Mouse (Mus musculus) embryo, embryonic 10 days (tissue): ENCODE data around the gene Gpm6a.
A peak's percentile ranks its signal among the peaks of the same experiment; 100 is the strongest.

Experiments used
- DNase-seq: peaks from one replicate; pipeline ENCODE4 v3.0.0-alpha.2; 2015; ENCODE audit warnings: low spot score

Gene Gpm6a

GRCm38 (mm10) chr8:54954741-54955455, at the start of gene Gpm6a:
Gpm6a (plus strand) TSS chr8:54954843.
- peak; percentile 23 for DNase-seq

DNA sequence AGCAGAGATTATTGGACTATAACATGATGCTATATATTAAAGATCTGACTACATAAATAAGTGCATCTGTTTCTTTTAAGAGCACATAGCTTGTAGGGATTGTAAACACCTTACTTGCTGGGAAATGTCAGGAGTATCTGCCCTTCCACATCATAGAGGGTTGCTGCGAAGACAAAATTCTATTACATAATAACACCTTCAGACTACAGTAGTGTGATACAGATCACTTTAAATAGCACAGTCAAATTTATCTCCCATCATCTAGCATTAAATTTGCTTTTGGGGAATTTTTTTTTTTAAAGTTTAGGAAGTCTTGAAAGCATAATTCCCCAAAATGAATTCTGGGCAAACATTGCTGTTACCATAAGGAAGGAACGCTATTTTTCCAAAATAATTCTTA, 41.8 kb upstream of the Gpm6a start:
- DNase-seq: no peak

- DNase-seq: peak; percentile 5
These were observed 36.9 kb upstream of the Gpm6a start for GRCm38 (mm10) chr8:54917710-54918109.

DNA sequence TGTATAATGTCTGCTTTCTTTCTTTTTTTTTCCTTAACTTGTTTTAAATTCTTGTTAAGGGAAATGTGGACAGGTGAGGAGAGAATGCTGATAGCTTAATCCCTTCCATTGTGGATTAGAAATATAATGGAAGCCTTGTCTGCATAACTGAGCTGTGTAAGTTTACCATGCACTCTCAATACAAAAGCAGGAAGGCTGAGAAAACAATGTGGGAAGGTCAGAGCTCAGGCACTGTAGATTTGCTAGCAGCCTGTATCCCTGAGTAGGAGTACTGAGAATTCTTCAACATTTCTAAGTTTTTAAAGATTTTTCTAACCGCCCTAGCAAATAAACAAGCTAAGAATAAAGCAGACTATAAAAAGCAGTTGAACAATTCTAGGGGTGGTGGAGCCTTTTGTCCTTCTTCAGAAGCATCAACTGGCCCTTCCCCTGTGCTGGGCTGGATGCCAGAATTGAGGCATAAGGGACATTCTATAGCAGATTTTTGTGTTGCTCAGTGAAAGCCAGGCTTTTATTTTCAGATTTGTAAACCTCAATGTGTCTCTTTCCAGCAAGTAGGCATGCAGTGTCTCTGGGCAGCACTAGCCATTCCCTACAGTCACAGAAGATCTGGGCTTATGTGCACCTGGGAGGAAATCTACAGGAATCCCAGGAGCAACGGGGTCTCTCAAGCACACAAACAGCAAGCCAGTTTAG, 32.3 kb upstream of the Gpm6a start:
- DNase-seq: no peak

DNA sequence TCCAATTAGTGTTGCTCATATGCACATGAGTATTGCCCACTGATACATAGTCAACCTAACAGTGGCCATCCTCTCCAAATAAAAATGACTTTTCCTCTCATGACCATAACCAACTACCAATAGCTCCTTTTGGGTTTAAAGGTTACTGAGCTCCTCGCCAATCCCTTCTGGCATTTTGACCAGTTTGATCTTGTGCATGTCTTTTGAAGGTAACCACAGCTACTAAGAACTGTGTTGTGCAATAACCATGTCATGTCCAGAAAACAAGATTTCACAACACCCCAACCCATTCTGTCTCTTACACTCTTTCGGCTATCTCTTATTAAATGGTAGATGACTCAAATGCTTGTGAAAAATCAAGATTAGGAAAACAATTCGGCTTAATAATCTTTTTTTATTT, 29.7 kb upstream of the Gpm6a start:
- DNase-seq: no peak

DNA sequence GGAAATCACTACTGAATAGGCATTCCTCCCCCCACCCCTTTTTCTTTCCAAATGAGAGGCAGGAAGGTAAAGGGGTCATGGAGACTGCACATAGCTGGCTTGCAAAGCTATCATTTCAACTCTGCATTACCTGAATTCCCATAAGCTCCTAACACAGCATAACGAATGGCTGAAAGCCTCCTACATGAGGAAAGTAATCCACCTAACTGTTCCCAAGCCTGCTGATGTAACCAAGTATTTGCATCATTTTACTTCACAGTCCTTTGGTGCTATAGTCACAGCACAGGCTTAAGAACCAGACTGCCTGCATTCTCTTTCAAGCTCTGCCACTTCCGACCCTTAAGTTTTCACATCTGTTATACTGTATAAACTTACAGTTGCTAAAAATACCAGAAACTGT, 22.3 kb upstream of the Gpm6a start:
- no peak for DNase-seq

DNA sequence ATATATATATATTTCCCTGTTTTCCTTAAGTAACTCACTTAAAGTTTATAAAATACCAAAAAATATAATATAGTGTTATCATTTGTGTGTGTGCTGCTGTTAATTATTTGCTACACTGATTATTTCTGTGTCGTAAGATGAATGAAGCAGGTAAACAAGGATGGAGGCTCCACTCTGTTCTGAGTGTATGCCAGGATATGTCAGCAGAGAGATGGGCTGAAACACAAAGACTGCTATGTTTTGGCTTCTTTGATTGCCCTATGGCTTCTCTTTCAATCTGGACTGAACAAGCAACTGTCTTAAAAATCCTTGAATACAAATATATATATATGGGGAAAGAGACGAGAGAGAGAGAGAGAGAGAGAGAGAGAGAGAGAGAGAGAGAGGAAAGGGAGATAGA, 1.3 kb upstream of the Gpm6a start:
- DNase-seq: no peak

DNA sequence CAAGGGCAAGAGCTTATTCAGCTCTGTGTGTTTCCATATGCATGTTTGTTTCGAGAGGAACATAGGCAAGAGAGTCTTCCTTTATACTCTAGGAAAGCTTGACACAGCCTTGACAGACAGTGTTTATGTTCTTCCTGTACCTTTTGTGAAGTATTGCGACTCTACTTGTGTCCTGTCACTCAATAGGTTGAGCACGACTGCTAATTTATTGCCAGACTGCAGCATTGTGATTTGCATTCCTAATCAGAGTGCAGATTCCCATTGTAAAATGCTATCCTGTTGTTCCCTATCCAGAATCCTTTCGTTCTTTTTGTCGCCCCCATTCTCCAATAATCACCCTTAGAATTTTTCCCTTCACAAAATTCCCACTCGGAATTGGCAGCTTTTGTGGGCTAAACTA, 613 bp upstream of the Gpm6a start:
- no peak for DNase-seq

DNA sequence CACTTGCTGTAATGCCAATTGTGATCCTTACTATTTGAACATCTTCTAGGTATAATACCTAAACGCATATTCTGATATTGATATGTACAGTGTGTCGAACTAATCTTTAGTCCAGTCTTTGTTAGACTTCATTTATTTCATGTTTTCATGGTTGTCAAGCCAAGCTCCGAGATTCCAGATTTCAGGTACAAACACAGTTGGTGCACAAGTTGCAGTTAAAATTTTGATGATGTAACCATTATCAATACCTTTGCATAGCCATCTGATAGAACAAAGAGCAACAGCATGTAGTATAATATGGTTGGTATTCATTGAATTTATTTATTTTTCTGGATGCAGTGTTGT, 785 bp downstream of the Gpm6a start:
- DNase-seq: no peak

- DNase-seq: no peak
These were observed 1.4 kb downstream of the Gpm6a start for GRCm38 (mm10) chr8:54955935-54956573.

DNA sequence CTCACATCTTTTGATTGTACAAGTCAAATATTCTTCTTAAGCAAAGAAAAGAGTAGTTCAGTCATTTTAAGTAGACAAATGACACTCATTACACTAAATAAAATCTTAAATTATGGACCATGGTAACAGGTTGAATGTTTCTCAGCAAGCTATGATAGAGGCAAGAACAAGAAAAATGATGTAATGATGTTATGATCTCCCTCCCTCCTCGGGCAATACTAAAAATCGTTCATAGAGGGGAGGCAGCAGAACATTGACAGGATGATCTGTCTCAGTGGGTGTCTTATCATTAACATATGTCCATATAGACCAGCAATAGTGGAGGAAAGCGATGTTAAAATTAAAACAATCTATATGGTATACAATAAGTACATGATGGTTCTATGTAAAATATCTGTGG, 2.1 kb downstream of the Gpm6a start:
- DNase-seq: no peak

DNA sequence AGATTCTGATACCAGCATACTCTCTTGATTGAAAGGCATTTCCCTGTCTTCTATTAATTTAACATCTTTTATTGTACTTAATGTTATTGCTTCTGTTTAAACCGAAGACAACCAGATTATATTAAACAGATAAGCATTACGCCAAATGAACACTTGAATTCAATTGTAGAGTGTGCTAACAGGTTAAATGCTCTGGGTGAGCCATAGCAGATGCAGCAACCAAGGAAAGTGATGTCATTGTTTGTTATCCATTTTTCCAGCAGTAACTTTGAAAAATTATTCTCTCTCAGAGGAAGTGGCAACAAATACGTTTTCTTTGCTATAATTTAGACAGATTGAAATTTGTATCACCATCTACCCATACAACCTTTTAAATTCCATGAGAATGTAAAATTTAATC, 2.9 kb downstream of the Gpm6a start:
- no peak for DNase-seq

DNA sequence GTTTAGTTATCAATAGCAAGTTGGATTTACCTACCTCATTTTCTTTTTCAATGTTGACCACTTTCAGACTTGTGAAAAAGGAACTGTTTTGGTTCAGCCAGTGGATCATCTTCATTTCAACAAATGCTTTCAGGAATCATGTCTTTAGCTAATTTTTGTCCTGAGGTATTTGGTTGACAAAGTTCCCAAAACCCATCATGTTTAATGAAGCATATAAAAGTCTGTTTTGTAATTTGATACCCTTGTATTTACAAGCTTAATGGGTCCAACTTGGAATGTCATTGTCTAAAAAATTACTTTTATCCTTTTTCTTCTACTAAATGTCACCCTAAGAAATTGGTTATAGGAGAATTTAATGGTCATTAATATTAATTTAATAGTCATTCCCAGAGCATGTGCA, 6.9 kb downstream of the Gpm6a start:
- DNase-seq: no peak

DNA sequence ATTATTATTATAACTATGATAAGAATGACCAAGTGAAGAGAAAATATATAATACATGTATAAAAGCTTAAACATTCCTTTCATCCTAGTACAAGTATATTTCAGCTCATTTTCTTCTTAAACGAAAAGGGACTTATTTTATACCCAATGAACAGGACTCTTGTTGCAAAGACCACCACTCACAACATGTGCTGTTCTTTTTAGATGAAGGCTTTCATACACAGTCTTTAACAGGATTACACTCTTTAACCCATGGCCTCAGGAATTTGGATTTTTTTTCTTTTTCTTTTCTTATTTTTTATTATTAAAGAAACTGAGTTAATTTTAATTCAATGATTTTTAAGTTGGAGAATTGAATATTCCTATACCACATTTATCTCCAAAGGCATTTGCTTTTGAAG, 20.4 kb downstream of the Gpm6a start:
- no peak for DNase-seq

DNA sequence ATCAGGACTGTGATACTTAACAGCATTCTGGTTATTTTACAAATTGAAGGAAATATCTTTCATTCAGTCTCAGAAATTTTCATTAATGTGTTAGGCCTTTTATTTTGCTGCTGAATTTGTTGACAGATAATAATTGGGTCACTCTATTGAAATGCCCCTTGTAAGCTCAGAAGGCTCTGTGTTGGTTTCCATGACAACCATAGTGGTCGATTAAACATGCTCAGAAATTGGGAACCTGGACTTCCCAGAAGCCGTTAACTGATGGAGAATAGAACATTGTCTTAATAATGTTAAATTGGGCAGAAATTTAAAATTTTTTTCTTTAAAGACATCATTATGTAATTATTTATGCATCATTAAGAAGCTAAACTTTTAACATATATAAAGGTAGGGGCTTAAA, 20.9 kb downstream of the Gpm6a start:
- peak; percentile 68 for DNase-seq

GRCm38 (mm10) chr8:54975927-54976326, 21.3 kb downstream of the Gpm6a start:
- no peak for DNase-seq

DNA sequence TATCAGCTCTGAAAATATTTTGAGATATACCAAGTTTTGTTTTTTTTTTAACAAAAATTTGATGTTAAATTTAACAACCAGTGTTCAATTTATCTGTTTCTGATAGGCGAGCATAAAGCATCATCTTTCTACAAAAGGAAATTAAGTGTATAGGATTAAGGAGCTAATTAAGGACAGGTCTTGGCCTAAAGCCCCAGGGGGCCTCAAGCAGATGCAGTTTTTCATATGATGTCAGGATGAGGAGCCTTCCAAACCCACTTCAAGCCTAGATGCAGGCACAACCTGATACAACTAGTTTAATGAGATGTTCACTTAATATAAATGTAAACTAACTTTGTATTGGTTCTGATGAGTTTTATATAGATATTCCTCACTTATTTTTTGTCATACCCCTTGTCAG, 22.0 kb downstream of the Gpm6a start:
- no peak for DNase-seq

DNA sequence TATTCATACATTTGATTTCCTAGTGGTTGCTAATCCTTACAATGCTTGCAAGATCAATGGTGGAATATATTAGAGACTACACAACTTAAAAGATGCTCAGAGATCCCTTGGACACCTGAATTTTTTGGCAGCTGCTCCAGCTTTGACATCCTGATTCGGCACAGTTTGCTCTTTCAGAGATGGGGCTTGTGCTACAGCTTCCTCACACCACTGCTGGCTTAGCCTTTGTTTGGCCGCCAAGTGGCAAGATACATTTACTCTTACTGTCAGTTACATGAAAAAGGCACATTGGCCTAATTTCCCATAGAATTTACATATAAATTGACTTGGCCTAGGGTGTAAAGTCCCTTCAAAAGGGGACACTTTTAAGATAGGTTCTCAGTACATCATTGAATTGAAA, 32.1 kb downstream of the Gpm6a start:
- no peak for DNase-seq

DNA sequence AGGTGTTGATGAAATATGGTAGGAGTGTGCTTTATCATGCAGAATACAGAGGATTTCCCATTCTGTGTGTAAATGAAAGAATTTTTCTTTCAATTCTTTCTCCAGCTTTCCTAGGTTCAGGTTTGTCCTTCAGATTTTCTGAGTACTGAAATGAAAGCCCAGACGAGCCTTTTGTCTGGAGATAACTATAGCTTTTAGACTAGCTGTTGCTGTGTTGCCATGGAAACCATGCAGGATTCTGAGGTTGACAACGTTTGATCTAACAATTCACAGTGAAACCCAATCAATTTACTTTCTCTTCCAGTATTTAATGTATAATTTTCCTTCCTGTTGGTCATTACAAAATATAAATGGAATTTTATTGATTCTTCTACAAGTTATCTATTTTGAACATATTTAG, 34.5 kb downstream of the Gpm6a start:
- peak; percentile 48 for DNase-seq

DNA sequence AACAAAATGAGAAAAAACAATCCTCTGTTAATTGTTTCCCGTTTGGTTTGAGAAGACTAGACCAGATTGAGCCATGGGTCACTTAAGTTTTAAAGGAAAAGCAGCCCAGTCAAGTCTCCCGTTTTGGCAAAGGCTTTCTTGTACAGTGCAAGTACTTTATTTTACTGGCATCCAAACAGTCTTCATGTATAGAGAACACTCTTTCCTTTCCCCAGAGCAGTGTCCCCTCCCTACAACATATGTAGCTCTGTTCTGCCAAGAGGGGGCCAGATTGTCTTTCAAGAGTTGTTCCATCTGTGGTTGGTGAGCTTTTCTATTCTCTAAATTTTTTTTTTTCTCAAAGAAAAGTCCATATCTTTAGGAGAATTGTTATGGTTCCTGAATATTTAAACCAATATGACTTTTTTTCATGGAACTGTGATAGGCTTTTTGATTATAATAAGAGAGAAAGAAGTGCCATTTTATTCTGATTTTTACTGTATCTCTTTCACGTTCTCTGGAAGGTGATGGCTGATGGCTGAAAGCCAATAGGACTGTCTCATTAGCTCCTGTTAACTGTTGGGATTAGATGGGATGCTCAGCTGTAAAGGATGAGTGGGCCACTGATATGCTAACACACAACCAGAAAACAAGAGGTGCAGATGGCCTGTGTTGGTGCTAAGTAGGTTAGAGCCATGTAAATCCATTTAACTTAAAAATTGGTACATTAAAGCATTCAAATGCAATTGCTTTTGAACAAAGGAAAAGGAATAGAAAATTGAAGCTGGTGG, 37.4 kb downstream of the Gpm6a start:
- no peak for DNase-seq

DNA sequence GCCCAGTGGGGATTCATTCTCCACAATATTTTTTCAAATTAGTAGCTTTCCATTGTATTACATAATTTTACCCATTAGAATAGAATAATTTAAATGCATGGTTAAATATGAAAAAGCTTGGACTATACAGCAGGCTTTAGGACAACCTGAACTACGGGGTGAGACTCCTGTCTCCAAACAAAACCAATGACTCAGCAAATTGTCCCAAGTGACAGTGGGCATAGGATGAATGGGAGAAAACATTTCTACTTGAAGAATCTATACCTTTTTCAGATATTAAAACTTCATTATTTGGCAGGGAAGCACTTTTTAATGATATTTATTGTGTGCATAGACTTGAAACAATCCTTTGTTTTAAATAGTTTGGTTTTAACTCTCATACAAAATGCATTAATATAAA, 41.0 kb downstream of the Gpm6a start:
- DNase-seq: no peak

DNA sequence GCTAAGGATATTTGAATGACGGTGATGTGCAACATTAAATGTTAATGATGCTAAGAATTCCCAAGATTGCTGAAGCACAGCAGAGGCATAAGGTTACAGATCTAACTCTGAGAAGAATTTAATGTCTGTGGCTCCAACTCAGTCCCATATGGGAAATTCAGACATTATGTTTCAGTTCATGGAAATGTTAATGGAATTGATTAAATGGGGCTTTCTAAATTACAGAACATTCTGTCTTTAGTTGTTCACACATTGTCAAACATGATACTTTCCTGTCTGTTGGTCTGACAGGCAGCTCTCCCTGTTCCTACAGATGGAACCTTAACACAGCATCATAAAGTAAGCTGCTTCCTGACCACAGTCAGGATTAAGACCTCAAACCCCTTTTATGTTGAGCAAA, 47.8 kb downstream of the Gpm6a start:
- DNase-seq: no peak

GRCm38 (mm10) chr8:55002946-55003345, 48.3 kb downstream of the Gpm6a start:
- DNase-seq: no peak
